Mouse (Mus musculus) layer of hippocampus, postnatal 25 days (tissue): Measurements from ENCODE around the gene Mycbp2. TPM values are rescaled to one million over a fixed set of nuclear protein-coding genes. Genes with fewer than 3 reads are reported as not detected.

ENCODE experiments used
- DNase-seq, 2 experiments: peaks; one replicate each; pipeline ENCODE4 v3.0.0; 2022; ENCODE audit warnings: mixed read lengths in 2 of 2, low spot score in 1 of 2; ENCODE audit errors: extremely low spot score in 1 of 2
- total RNA-seq, 2 experiments: library from RNA; stranded (reverse); gene quantifications; 2 replicates each; pipeline ENCODE4 v1.2.3; 2021

The Mycbp2 gene
- total RNA-seq, 2 experiments from 2014 or later: 142 to 172 TPM

- DNase-seq: no peak
Measured at GRCm38 (mm10) chr14:103078006-103078912, 268.4 kb downstream of the Mycbp2 start.

DNA sequence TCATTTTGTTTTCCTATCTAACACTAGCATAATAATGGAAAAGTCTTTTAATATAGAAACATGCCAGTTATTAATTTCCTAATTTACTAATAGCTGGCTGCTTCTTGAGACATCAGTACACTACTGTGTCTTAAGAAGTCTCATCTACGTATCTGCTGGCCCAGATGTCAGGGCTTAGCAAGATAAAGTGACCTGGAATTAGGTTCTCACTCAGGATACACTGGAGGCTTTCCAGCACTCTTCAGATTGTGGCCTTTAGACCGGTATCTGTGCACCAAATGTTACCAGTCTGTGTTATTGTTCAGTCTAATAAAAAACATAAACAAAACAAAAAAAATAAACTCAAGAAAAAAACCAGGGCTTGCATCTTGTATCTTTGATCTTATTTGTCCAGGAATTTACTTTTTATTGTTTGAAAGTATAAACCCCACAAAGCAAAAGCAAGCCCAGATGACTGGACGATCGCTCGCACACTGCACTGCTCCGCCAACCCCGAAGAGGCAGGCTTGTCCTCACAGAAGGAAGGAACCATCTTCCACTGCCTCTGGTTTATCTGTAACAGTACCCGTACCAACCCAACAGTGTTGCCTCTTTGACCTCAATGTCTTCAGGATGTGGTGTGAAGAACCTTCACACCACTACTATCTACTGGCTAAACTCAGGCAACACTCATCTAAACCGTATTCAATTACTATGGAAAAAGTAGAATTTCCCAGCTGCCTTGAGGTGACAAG is 269.2 kb downstream of the Mycbp2 start:
- no peak for DNase-seq

- DNase-seq: no peak
Measured at GRCm38 (mm10) chr14:103075166-103075565, 271.4 kb downstream of the Mycbp2 start.

- DNase-seq: no peak
Measured at GRCm38 (mm10) chr14:103073825-103074224, 272.8 kb downstream of the Mycbp2 start.

- no peak for DNase-seq
Measured at GRCm38 (mm10) chr14:103072731-103073130, 273.9 kb downstream of the Mycbp2 start.

- no peak for DNase-seq
Measured at GRCm38 (mm10) chr14:103071471-103071870, 275.1 kb downstream of the Mycbp2 start.

- no peak for DNase-seq
Measured at GRCm38 (mm10) chr14:103070790-103071189, 275.8 kb downstream of the Mycbp2 start.

DNA sequence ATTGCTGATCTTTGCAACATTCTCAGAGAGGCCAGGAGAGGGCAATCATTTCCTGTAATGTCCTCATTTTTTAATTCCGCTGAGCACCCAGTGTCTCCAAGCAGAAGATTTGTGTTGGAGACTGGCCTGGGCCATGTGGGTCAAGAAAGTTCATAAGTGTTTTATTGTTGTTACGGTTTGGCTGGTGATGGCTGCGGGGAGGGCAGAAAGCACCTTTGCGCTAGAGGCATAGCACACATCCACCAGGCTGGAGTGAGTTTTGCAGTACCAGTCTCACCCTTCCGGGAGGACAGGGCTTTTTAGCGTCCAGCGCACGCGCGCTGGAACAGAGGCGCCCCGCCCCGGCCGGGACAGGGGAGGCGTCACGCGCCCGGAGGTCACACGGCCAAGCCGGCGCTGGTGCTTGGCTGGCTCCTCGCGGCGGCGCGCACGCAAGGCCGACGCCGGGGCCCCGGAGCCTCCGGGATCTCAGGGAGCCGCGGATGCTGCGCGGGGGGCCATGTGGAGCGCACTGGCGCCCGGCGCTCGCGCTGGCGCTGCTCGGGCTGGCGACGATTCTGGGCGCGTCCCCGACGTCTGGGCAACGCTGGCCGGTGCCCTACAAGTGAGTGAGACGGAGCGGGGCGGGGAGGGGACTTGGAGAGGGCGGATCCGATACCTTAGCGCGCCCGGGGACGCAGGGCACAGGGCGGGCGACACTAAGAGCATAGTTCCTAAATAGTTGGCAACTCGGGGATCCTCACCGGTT is 276.6 kb downstream of the Mycbp2 start, which contains the start of gene Cln5:
TSS of gene Cln5 (plus strand) at position 353 of the 748 bp plus-strand sequence.
- peak; percentile 74 to 76 for DNase-seq

- no peak for DNase-seq
Measured at GRCm38 (mm10) chr14:103069465-103069863, 277.1 kb downstream of the Mycbp2 start.

GRCm38 (mm10) chr14:103065294-103066167 is 281.1 kb downstream of the Mycbp2 start:
- DNase-seq: peak; percentile 61 to 90

Other genes starting within 250 kb of the Mycbp2 start
- gene Fbxl3, start 247.2 kb downstream of the Mycbp2 start, total RNA-seq: 10 to 100 TPM; 87.7 to 93.2 TPM
- under 1 TPM; 0.33 to 0.52 TPM for gene Scel, start 166.5 kb upstream of the Mycbp2 start, total RNA-seq